Mouse (Mus musculus) forebrain, embryonic 13.5 days (tissue): ENCODE data around the gene Il20rb. TPM values are rescaled to one million over a fixed set of nuclear protein-coding genes. Genes with fewer than 3 reads are reported as not detected.

ENCODE experiments used
- ATAC-seq: fragments of 200-750 bp; cut with Nextera tagmentation; 2 replicates; pipeline ENCODE4 v1.8.0; 2017
- H3K27ac ChIP-seq: fragments of 300-500 bp; sonication (generic); 2 replicates; pipeline ENCODE4 v1.5.1; 2015; ENCODE audit warnings: inconsistent platforms, mild to moderate bottlenecking, moderate library complexity
- H3K27me3 ChIP-seq: fragments of 300-500 bp; sonication (generic); 2 replicates; pipeline ENCODE4 v1.6.1; 2015; ENCODE audit warnings: mild to moderate bottlenecking, inconsistent platforms
- H3K36me3 ChIP-seq: fragments of 300-500 bp; sonication (generic); 2 replicates; pipeline ENCODE4 v1.6.1; 2015; ENCODE audit warnings: mild to moderate bottlenecking, inconsistent platforms; ENCODE audit not compliant: poor library complexity, severe bottlenecking
- H3K4me1 ChIP-seq: fragments of 300-500 bp; sonication (generic); 2 replicates; pipeline ENCODE4 v1.6.1; 2015; ENCODE audit warnings: inconsistent platforms
- H3K4me2 ChIP-seq: fragments of 300-500 bp; sonication (generic); 2 replicates; pipeline ENCODE4 v1.6.1; 2015; ENCODE audit warnings: inconsistent platforms, mild to moderate bottlenecking, moderate library complexity
- H3K4me3 ChIP-seq: fragments of 300-500 bp; sonication (generic); 2 replicates; pipeline ENCODE4 v1.5.1; 2015; ENCODE audit warnings: mild to moderate bottlenecking, inconsistent platforms
- H3K9ac ChIP-seq: fragments of 300-500 bp; sonication (generic); 2 replicates; pipeline ENCODE4 v1.6.1; 2015; ENCODE audit warnings: mild to moderate bottlenecking, inconsistent platforms
- H3K9me3 ChIP-seq: fragments of 300-500 bp; sonication (generic); replicated peaks from 2 replicates; pipeline ENCODE4 v1.6.1; 2016; ENCODE audit warnings: inconsistent platforms
- WGBS: fragments of 180-500 bp; shearing (Covaris S2); methylation state at CpG from one replicate; pipeline ENCODE4 v1.1.7; 2015; 5-methylcytosine and 5-hydroxymethylcytosine counted together
- polyA plus RNA-seq: library from polyadenylated mRNA; unstranded; fragments of >200 nt; fragmentation: Nextera tagmentation; extraction: Ambion mirVana; gene quantifications from 2 replicates; pipeline ENCODE4 v1.2.1, GENCODE M21; 2015

The Il20rb gene
- polyA plus RNA-seq, 1 experiment from 2014 or later = 0.66 TPM

- Histone ChIP-seq H3K27ac (no peak overlapping the region), H3K4me3 (no peak overlapping the region), H3K9ac (no peak overlapping the region), H3K9me3 (no peaks in the 10 kb centered on the region), H3K27me3 (no peaks in the 10 kb centered on the region), H3K36me3 (no peaks in the 10 kb centered on the region), H3K4me1 (peaks cover 33% of the 10 kb centered on the region), H3K4me2 (no peak overlapping the region)
- WGBS = 25% methylated on average over 1 of the region's 1 CpGs
- no peak for ATAC-seq
Observed at GRCm38 (mm10) chr9:100416756-100417155, 69.8 kb downstream of the Il20rb start.

DNA sequence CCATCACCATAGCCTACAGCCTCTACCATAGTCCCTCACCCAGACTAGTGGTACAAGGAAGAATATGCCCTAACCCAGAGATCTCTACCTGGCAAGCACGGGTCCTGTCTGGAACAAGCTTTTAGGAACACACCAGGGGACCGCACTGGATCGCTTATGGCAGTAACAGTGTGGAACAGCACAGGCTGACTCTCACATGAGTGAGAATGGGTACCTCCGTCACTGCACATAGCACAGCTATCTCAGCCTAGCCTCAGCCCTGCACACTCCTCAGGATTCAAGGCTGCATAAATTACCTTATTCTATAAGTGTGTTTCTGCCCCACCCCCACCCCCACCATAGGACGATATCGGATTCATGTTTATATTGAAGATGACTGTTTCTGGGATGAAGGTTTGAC is 70.3 kb downstream of the Il20rb start:
- H3K4me3 ChIP-seq = no peak overlapping the region
- H3K9ac ChIP-seq = no peak overlapping the region
- no peak overlapping the region for H3K4me2 ChIP-seq
- H3K36me3 ChIP-seq = no peaks in the 10 kb centered on the region
- peaks cover 33% of the 10 kb centered on the region for H3K4me1 ChIP-seq
- H3K27ac ChIP-seq = no peak overlapping the region
- no peaks in the 10 kb centered on the region for H3K27me3 ChIP-seq
- peak; percentile 25; the same call in 1 of the 2 replicates for ATAC-seq
- 76% methylated on average over 6 of the region's 6 CpGs for WGBS
- no peaks in the 10 kb centered on the region for H3K9me3 ChIP-seq

GRCm38 (mm10) chr9:100415328-100415979 is 71.1 kb downstream of the Il20rb start:
- ATAC-seq = peak; percentile 91
- WGBS = 19% methylated on average over 7 of the region's 7 CpGs
- Histone ChIP-seq H3K4me2 (no peak overlapping the region), H3K27ac (no peak overlapping the region; the same call in 1 of the 2 replicates), H3K4me1 (peaks cover 33% of the 10 kb centered on the region), H3K4me3 (no peak overlapping the region), H3K36me3 (no peaks in the 10 kb centered on the region), H3K9ac (no peak overlapping the region), H3K9me3 (no peaks in the 10 kb centered on the region), H3K27me3 (no peaks in the 10 kb centered on the region)

Other genes starting within 250 kb of the Il20rb start
- gene Nck1, start 59.3 kb upstream of the Il20rb start, polyA plus RNA-seq = 54.6 and 57.1 TPM in 2 replicates
- 8.1 and 8.5 TPM in 2 replicates for gene Slc35g2, start 84.3 kb upstream of the Il20rb start, polyA plus RNA-seq
- 51.5 and 54.4 TPM in 2 replicates for gene Stag1, start 111.0 kb upstream of the Il20rb start, polyA plus RNA-seq